Mouse (Mus musculus) spleen, adult 2 months (tissue): Measurements from ENCODE around the gene Hscb.

Source experiments
- CTCF ChIP-seq: fragments of 200-500 bp; IDR thresholded peaks from 2 replicates; pipeline ENCODE4 v1.5.1; 2011; ENCODE audit warnings: mild to moderate bottlenecking, inconsistent platforms; ENCODE audit not compliant: insufficient read depth, insufficient read length, insufficient replicate concordance; ENCODE audit errors: extremely low read depth
- POLR2A ChIP-seq: fragments of 200-500 bp; IDR thresholded peaks from 2 replicates; pipeline ENCODE4 v1.6.1; 2011; ENCODE audit warnings: low read depth, low read length, inconsistent platforms

DNA sequence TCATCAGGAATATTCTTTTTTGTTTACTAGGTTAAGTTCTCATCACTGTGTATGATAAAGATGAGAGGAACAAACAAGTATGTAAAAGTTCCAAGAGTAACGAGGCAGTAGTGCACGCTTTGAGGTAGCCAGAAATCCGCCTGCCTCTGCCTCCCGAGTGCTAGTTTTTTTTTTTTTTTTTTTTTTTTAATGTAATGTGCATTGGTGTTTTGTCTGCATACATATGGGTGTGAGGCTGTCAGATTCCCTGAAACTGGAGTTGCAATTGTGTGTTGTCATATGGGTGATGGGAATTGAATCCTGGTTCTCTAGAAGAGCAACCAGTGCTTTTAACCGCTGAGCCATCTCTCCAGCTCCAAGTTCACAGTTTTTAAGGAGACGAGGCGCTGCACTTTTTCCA lies 39.5 kb upstream of the Hscb start:
- TF ChIP-seq CTCF (no peak), POLR2A (no peak)
